Mouse (Mus musculus) kidney, adult 18-20 months (tissue): ENCODE measurements around the gene S1pr2.
A peak's percentile ranks its signal among the peaks of the same experiment; 100 is the strongest.

Experiments used
- DNase-seq: peaks from one replicate; pipeline ENCODE4 v3.0.0; 2021

S1pr2 gene

GRCm38 (mm10) chr9:20965606-20966005, 11.0 kb downstream of the S1pr2 start:
- DNase-seq = no peak

GRCm38 (mm10) chr9:20961557-20961956, 15.0 kb downstream of the S1pr2 start:
- DNase-seq = no peak

DNA sequence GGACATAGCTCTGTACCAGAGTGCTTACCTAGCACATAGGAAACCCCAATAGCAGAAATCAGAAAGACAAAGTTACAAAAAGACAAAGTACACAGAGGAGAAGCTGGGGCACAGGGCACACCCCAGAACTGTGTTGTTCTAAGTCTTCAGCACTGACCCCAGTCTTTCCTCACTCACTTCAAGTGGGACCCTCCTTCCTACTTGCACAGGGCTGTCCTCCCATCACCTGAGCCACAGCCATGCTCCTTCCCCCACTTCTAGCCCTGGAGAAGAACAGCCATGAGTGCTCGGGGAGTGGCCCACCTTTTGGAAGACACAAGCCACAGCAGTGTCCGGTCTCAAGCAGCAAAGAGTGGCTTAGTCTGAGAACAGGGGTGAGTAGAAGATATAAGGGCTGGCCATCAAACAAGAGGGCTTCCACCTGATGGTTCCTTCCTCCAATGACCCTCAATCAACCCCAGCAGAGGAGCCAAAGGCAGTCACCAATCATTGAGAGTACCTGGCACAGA, 17.1 kb downstream of the S1pr2 start, which contains the start of gene Dnmt1:
Gene Dnmt1, minus strand, starts transcription at position 459 of the 509 bp plus-strand sequence.
- DNase-seq = no peak

DNA sequence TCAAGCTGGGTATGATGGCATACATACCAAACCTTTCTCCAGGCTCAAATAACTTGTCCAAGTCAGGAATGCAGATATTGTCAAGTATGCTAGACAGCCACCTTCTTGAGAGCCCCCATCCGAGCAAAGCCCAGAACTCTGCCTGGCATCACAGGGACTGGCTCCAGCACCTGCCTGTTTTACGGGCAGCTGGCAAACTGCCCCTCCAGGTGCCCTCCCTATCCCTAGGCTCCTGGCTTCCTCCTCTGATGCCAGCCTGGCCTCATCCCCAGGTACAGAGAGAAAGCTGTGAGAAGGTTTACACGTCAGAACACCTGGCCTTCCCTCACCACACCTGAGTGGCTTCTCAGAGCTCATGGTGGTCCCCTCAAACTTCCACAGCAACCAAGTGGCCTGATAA, 19.6 kb downstream of the S1pr2 start:
- DNase-seq = no peak

- peak; percentile 93 for DNase-seq
Measured at GRCm38 (mm10) chr9:20952520-20953227, 23.9 kb downstream of the S1pr2 start.

GRCm38 (mm10) chr9:20951966-20952519, 24.5 kb downstream of the S1pr2 start:
- no peak for DNase-seq

DNA sequence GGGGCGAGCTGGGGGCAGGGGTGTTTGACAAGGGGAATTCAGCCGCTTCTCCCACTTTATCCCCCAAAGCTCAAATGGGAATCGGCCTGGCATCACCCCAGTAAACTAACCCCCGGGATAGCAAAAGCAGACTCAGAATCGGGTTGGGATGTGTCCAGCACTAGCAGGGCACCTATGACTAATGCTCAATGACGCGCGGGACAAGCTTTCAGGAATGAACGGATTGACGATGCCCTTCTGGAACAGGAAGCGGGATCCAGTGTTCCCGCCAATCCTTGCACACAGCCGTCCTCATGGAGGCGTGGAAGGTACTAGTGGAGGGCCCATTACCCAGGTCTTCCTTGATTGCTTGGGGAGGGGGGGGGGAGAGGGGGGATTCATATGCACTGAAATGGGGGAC, 25.1 kb downstream of the S1pr2 start:
- DNase-seq = peak; percentile 19

GRCm38 (mm10) chr9:20950419-20950818, 26.2 kb downstream of the S1pr2 start:
- DNase-seq = no peak

- no peak for DNase-seq
Measured at GRCm38 (mm10) chr9:20946066-20946880, 30.3 kb downstream of the S1pr2 start.

DNA sequence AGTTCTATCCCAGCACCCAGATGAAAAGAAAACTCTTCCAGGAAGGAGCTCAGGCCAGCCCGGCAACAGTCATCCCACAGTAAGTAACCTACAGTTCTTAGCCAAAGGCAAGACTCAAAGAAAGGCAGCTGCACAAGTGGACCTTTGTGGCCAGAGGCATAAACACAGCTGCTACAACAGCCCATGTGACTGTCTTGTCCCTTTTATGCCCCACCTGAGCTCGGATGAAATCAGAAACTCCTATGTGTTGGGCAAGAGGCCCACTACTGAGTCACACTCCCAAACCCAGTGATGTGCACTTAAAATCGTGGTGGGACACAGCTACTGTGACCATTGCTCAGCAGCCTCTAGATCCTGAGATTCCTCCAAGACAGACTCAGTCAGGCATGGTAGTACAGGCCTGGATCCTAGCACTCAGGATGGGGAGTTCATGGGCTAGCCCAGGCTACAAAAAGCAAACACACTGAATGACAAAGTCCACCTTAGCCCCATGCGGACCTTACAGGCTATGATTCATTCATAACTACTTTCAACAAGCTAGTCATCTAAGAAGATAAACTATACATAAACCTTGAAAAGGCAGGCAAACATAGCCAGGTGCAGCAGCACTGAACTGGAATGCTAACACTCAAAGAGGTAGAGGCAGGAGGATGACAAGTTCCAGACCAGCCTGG, 31.7 kb downstream of the S1pr2 start:
- no peak for DNase-seq

DNA sequence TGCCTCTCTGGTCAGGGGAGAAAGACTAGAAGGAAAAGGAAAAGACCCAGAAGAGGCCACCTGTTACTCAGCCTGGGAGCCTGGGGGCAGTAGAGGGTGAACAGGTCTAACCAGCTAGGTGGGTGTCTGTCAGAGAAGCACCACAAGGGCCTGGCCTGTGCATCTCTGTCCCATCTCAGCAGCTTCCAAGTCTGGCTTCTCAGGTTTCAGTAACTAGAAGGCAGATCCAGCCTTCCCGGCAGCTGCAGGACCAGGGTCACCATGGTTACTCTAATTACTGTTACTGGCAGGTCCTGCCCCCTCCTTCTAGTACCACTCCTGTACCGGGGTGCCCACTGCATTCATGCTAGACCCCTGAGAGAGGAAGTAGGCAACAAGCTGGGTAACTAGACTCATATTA, 32.7 kb downstream of the S1pr2 start:
- no peak for DNase-seq

- no peak for DNase-seq
Measured at GRCm38 (mm10) chr9:20943396-20943795, 33.2 kb downstream of the S1pr2 start.

GRCm38 (mm10) chr9:20923258-20923657, 53.3 kb downstream of the S1pr2 start:
- no peak for DNase-seq

- peak; percentile 29 for DNase-seq
Measured at GRCm38 (mm10) chr9:20916160-20916559, 60.4 kb downstream of the S1pr2 start.
